In genomic region chr5:121809667-121810224, GRCm38 (mm10) we compare ENCODE assay signal across 12 mouse cellular contexts. TPM values are rescaled to one million over a fixed set of nuclear protein-coding genes. Genes with fewer than 3 reads are reported as not detected.
A peak's percentile ranks its signal among the peaks of the same experiment; 100 is the strongest.
DNase-seq lines count a peak whose midpoint lies in the region; ATAC-seq and TF ChIP-seq lines count a peak whose summit lies in the region.
"Had no signal": no experiment of that assay in that cellular context is flagged by ENCODE, and none has a peak within 500 bp of the region (broad histone marks: within the 10 kb centered on the region; RNA-seq: fewer than 3 reads in every experiment).

No protein-coding gene starts in this region.

- H3K9ac ChIP-seq in embryonic facial prominence, embryonic 15.5 days = no peak overlapping the region
- no peak overlapping the region for H3K9ac ChIP-seq in neural tube, embryonic 15.5 days (replicated peaks)
- no peak overlapping the region for H3K9ac ChIP-seq in hindbrain, postnatal 0 days (replicated peaks; ENCODE audit: low read length)
- H3K9ac ChIP-seq: embryonic facial prominence, embryonic 12.5 days; forebrain, postnatal 0 days; hindbrain, embryonic 14.5 days had no signal

- no peak for TF ChIP-seq CTCF in hindbrain, postnatal 0 days (IDR thresholded peaks at IDR 0.05; ENCODE audit: low read depth)

- no peaks in the 10 kb centered on the region for H3K27me3 ChIP-seq in embryonic facial prominence, embryonic 15.5 days
- H3K27me3 ChIP-seq in embryonic facial prominence, embryonic 10.5 days (replicated peaks; ENCODE audit: low read depth, poor library complexity, severe bottlenecking) = no peaks in the 10 kb centered on the region
- H3K27me3 ChIP-seq in neural tube, embryonic 15.5 days (replicated peaks) = no peaks in the 10 kb centered on the region
- H3K27me3 ChIP-seq in hindbrain, postnatal 0 days (ENCODE audit: insufficient read depth, low read length) = no peaks in the 10 kb centered on the region
- H3K27me3 ChIP-seq: embryonic facial prominence, embryonic 12.5 days had no signal

- H3K27ac ChIP-seq in embryonic facial prominence, embryonic 15.5 days (replicated peaks) = no peak overlapping the region
- H3K27ac ChIP-seq in embryonic facial prominence, embryonic 10.5 days (replicated peaks) = no peak overlapping the region
- H3K27ac ChIP-seq in neural tube, embryonic 15.5 days (replicated peaks) = no peak overlapping the region
- no peak overlapping the region for H3K27ac ChIP-seq in hindbrain, postnatal 0 days
- H3K27ac ChIP-seq: embryonic facial prominence, embryonic 12.5 days; hindbrain, embryonic 14.5 days had no signal

- no peak overlapping the region for H3K4me2 ChIP-seq in embryonic facial prominence, embryonic 15.5 days (replicated peaks)
- H3K4me2 ChIP-seq in neural tube, embryonic 15.5 days = no peak overlapping the region
- H3K4me2 ChIP-seq in hindbrain, postnatal 0 days (ENCODE audit: low read depth, low read length) = no peak overlapping the region
- H3K4me2 ChIP-seq: embryonic facial prominence, embryonic 12.5 days; hindbrain, embryonic 14.5 days had no signal

- 73% methylated on average over 5 of the region's 5 CpGs for WGBS in embryonic facial prominence, embryonic 15.5 days
- 87% methylated on average over 5 of the region's 5 CpGs for WGBS in embryonic facial prominence, embryonic 10.5 days
- 81% methylated on average over 5 of the region's 5 CpGs for WGBS in neural tube, embryonic 15.5 days
- 69% methylated on average over 5 of the region's 5 CpGs for WGBS in hindbrain, postnatal 0 days

- DNase-seq in embryonic facial prominence, embryonic 10.5 days (ENCODE audit: low spot score) = no peak
- DNase-seq in kidney, postnatal 36 days = peak; percentile 51 to 74
- DNase-seq in kidney, adult 8-10 months = no peak
- peak; percentile 59 for DNase-seq in cerebellum, adult 9-10 months
- DNase-seq in heart, postnatal 14 days = peak; percentile 62 to 70
- no peak for DNase-seq in hindbrain, postnatal 0 days (ENCODE audit: low spot score)
- DNase-seq: forebrain, postnatal 0 days; right cerebral cortex, postnatal 25 days had no signal

- intact Hi-C loops in heart, postnatal 14 days (cut with DNase I) = no loop called here

- peaks cover 7% of the 10 kb centered on the region; the same call in 1 of the 2 replicates for H3K4me1 ChIP-seq in embryonic facial prominence, embryonic 15.5 days
- H3K4me1 ChIP-seq in embryonic facial prominence, embryonic 10.5 days = no peaks in the 10 kb centered on the region
- H3K4me1 ChIP-seq in neural tube, embryonic 15.5 days = peaks cover 6% of the 10 kb centered on the region
- no peaks in the 10 kb centered on the region for H3K4me1 ChIP-seq in hindbrain, postnatal 0 days (ENCODE audit: insufficient read depth, low read length)
- H3K4me1 ChIP-seq: embryonic facial prominence, embryonic 12.5 days had no signal

- ATAC-seq in embryonic facial prominence, embryonic 15.5 days (ENCODE audit: insufficient number of reproducible peaks, low FRiP score, low TSS enrichment, low read depth) = 0 out of 2 replicates have a peak, but pooled peaks have one; percentile 6
- no peak for ATAC-seq in neural tube, embryonic 15.5 days (ENCODE audit: low FRiP score)
- no peak for ATAC-seq in hindbrain, postnatal 0 days
- ATAC-seq: forebrain, postnatal 0 days had no signal

- no peaks in the 10 kb centered on the region for H3K9me3 ChIP-seq in embryonic facial prominence, embryonic 15.5 days (replicated peaks)
- no peaks in the 10 kb centered on the region for H3K9me3 ChIP-seq in embryonic facial prominence, embryonic 10.5 days
- no peaks in the 10 kb centered on the region for H3K9me3 ChIP-seq in neural tube, embryonic 15.5 days (replicated peaks)
- H3K9me3 ChIP-seq in hindbrain, postnatal 0 days (ENCODE audit: low read length) = no peaks in the 10 kb centered on the region
- H3K9me3 ChIP-seq: embryonic facial prominence, embryonic 12.5 days had no signal

- H3K36me3 ChIP-seq in embryonic facial prominence, embryonic 15.5 days = peaks cover 49% of the 10 kb centered on the region
- H3K36me3 ChIP-seq in embryonic facial prominence, embryonic 10.5 days (replicated peaks) = peaks cover 92% of the 10 kb centered on the region
- peaks cover 52% of the 10 kb centered on the region for H3K36me3 ChIP-seq in neural tube, embryonic 15.5 days
- H3K36me3 ChIP-seq in hindbrain, postnatal 0 days (ENCODE audit: insufficient read depth, low read length) = peaks cover 35% of the 10 kb centered on the region

- H3K4me3 ChIP-seq in embryonic facial prominence, embryonic 15.5 days (replicated peaks) = no peak overlapping the region
- no peak overlapping the region for H3K4me3 ChIP-seq in embryonic facial prominence, embryonic 10.5 days
- H3K4me3 ChIP-seq in neural tube, embryonic 15.5 days (replicated peaks) = no peak overlapping the region
- H3K4me3 ChIP-seq in hindbrain, postnatal 0 days (ENCODE audit: low read length) = no peak overlapping the region
- H3K4me3 ChIP-seq: embryonic facial prominence, embryonic 12.5 days had no signal

RNA-seq across cellular contexts. Expression of gene Sh2b3, which starts 27.7 kb away (rescaled TPM):
- 17.5 and 18.7 TPM in 2 replicates for polyA plus RNA-seq in embryonic facial prominence, embryonic 15.5 days (2015; fragmentation: Nextera tagmentation; extraction: Ambion mirVana)
- polyA plus RNA-seq in embryonic facial prominence, embryonic 10.5 days (2016; fragmentation: Nextera tagmentation; extraction: Ambion mirVana) = 7.9 TPM in 2 replicates
- total RNA-seq in heart, postnatal 14 days (2021) = 10 to 100 TPM; 31.8 to 33.6 TPM
- polyA plus RNA-seq in neural tube, embryonic 15.5 days (2015; fragmentation: Nextera tagmentation; extraction: Ambion mirVana) = 7.5 and 9.4 TPM in 2 replicates
- 24.7 and 31.0 TPM in 2 replicates for total RNA-seq in hindbrain, postnatal 0 days (2014; rRNA removed)
- 6.5 and 6.6 TPM in 2 replicates for polyA plus RNA-seq in hindbrain, postnatal 0 days (2015; fragmentation: Nextera tagmentation; extraction: Ambion mirVana)

RNA-seq across cellular contexts. Expression of gene Pheta1, which starts 39.0 kb away (rescaled TPM):
- polyA plus RNA-seq in embryonic facial prominence, embryonic 15.5 days (2015; fragmentation: Nextera tagmentation; extraction: Ambion mirVana) = 28.1 and 31.6 TPM in 2 replicates
- 56.5 and 60.0 TPM in 2 replicates for polyA plus RNA-seq in embryonic facial prominence, embryonic 10.5 days (2016; fragmentation: Nextera tagmentation; extraction: Ambion mirVana)
- total RNA-seq in heart, postnatal 14 days (2021) = 10 to 100 TPM; 13.2 to 13.6 TPM
- polyA plus RNA-seq in neural tube, embryonic 15.5 days (2015; fragmentation: Nextera tagmentation; extraction: Ambion mirVana) = 33.0 and 34.7 TPM in 2 replicates
- 48.9 and 52.5 TPM in 2 replicates for total RNA-seq in hindbrain, postnatal 0 days (2014; rRNA removed)
- polyA plus RNA-seq in hindbrain, postnatal 0 days (2015; fragmentation: Nextera tagmentation; extraction: Ambion mirVana) = 28.0 and 28.3 TPM in 2 replicates

Comparison
In these comparisons a context has a peak if more than half of its experiments do, and no peak if none do; other contexts are left out.
1. DNase-seq: peak in kidney, postnatal 36 days (2 of 2), cerebellum, adult 9-10 months (single experiment) and heart, postnatal 14 days (2 of 2); none in embryonic facial prominence, embryonic 10.5 days (single experiment), kidney, adult 8-10 months (0 of 2) and hindbrain, postnatal 0 days (single experiment).